Mouse (Mus musculus): ENCODE data around the gene F2rl3.

Gene F2rl3

DNA sequence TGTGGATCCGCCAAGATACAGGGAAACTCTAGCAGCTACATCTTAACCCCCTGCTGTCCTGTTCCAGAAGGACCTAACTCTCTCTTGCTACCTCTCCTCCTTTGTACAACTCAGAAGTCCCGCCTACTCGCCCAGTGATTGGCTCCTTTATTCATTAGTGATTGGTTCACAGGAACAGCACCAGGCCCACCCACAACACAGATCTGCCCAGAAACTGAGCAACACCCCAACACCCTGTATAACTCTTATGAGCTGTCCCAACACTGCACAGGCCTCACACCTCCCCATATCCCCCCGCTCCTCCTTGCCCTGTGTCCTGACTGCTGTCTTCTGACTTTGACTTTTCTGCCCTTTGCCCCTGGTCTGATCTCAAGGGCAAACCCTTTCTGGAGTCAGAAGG is 4.0 kb downstream of the F2rl3 start:
- DNase-seq (ENCODE audit: low spot score in 2 of 2), result no peak

DNA sequence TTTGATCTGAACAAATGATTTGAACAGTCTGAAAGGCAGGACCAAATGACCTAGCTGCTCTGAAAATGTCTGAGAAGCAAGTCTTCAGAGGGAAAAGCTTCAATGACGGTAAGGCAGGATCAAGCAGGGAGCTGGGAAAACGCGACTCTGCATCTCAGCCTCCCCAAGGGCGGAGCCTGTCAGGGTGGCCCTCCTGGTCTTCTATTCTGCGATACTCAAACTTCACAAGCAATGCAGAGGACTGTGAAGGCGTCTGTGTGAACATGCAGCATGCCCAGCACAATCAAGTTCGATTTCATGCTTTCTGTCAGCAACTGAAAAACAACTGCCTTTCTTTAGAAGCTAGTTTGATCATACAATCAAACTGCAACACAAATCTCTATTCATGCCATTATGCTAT is 5.1 kb downstream of the F2rl3 start:
- no peak for DNase-seq (ENCODE audit: low spot score in 2 of 2)

DNA sequence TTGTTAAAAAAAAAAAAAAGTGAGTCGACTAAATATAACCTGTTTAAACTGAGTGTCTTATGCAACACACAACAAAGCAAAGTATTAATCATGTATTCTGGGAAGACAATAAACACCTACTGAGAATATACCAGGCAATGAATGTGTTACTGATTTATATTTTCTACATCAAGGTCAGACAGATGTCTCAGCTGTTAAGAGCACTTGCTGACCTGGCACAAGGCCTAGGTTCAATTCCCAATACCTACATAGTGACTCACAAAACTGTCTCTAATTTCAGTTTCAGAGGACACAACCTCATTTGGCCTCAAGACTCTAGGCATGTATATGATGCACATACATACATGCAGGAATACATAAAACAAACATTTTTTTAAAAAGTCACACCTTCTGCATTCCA is 16.1 kb downstream of the F2rl3 start:
- no peak for DNase-seq (ENCODE audit: low spot score in 2 of 2)

DNA sequence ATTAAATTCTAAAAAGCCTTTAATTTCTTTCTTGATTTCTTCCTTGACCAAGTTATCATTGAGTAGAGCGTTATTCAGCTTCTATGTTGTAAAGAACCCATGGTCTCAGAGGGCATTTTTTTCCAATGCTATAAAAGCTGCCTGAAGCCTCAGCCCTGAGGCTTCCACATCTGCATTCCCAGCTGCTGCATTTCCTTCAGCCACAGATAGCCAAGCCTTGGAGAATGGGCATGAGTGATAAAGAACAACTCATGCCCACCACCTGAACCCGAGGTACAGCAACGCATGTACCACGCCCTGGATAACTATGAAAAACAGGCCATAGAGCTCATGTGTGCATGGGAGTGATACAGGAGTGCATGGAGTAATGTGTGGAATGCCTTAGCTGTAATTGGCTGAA is 19.0 kb downstream of the F2rl3 start:
- DNase-seq (ENCODE audit: low spot score in 2 of 2), result no peak

- DNase-seq (ENCODE audit: low spot score in 2 of 2), result no peak
Observed at GRCm38 (mm10) chr8:72801583-72801982, 39.9 kb downstream of the F2rl3 start.

DNA sequence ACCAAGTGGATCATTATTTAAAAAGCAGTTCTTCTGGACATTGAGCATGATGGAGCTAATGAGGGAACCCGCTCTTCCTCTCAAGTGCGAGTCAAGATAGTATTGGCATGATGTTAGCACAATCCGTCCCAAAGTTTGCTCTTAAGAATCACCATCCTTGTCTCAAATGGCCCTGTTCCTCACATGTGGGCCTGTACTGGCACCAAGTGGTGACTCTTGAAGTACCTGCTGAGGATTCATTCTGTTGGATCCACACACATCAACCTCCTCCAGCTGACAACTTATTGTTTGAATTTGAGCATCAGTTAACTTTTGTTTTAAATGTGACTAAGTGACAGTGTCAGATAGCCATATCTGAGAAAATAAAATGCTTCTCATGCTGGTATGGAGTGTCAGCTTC is 51.0 kb downstream of the F2rl3 start:
- DNase-seq (ENCODE audit: low spot score in 2 of 2), result no peak
